Mouse (Mus musculus) cerebellum, postnatal 14 days (tissue): ENCODE data around the gene Zfhx3.

Source experiments
- DNase-seq, 2 experiments: peaks; one replicate each; pipeline ENCODE4 v3.0.0; 2021; ENCODE audit warnings: mixed read lengths in 2 of 2

Zfhx3 gene

GRCm38 (mm10) chr8:108595721-108596495 lies 653.5 kb downstream of the Zfhx3 start:
- no peak for DNase-seq

- no peak for DNase-seq
Observed at GRCm38 (mm10) chr8:108599003-108599402, 656.6 kb downstream of the Zfhx3 start.

GRCm38 (mm10) chr8:108599558-108599957 lies 657.1 kb downstream of the Zfhx3 start:
- no peak for DNase-seq

GRCm38 (mm10) chr8:108608678-108609077 lies 666.2 kb downstream of the Zfhx3 start:
- no peak for DNase-seq

GRCm38 (mm10) chr8:108609114-108609513 lies 666.7 kb downstream of the Zfhx3 start:
- no peak for DNase-seq

GRCm38 (mm10) chr8:108611141-108611674 lies 668.8 kb downstream of the Zfhx3 start:
- no peak for DNase-seq

- no peak for DNase-seq
Observed at GRCm38 (mm10) chr8:108611792-108612413, 669.5 kb downstream of the Zfhx3 start.

- no peak for DNase-seq
Observed at GRCm38 (mm10) chr8:108612815-108613214, 670.4 kb downstream of the Zfhx3 start.

- no peak for DNase-seq
Observed at GRCm38 (mm10) chr8:108613280-108613679, 670.8 kb downstream of the Zfhx3 start.

- no peak for DNase-seq
Observed at GRCm38 (mm10) chr8:108621296-108621695, 678.9 kb downstream of the Zfhx3 start.

GRCm38 (mm10) chr8:108623660-108624059 lies 681.2 kb downstream of the Zfhx3 start:
- DNase-seq: no peak

- no peak for DNase-seq
Observed at GRCm38 (mm10) chr8:108625571-108626120, 683.2 kb downstream of the Zfhx3 start.

GRCm38 (mm10) chr8:108631069-108631468 lies 688.6 kb downstream of the Zfhx3 start:
- DNase-seq: no peak

- no peak for DNase-seq
Observed at GRCm38 (mm10) chr8:108634282-108634681, 691.8 kb downstream of the Zfhx3 start.

- DNase-seq: no peak
Observed at GRCm38 (mm10) chr8:108637887-108638286, 695.4 kb downstream of the Zfhx3 start.

GRCm38 (mm10) chr8:108645660-108646059 lies 703.2 kb downstream of the Zfhx3 start:
- DNase-seq: no peak

- peak; percentile 46 to 57 for DNase-seq
Observed at GRCm38 (mm10) chr8:108647556-108647955, 705.1 kb downstream of the Zfhx3 start.

- no peak for DNase-seq
Observed at GRCm38 (mm10) chr8:108648993-108649392, 706.5 kb downstream of the Zfhx3 start.

GRCm38 (mm10) chr8:108650837-108651236 lies 708.4 kb downstream of the Zfhx3 start:
- DNase-seq: no peak

- no peak for DNase-seq
Observed at GRCm38 (mm10) chr8:108661486-108662093, 719.1 kb downstream of the Zfhx3 start.

GRCm38 (mm10) chr8:108662766-108663165 lies 720.3 kb downstream of the Zfhx3 start:
- no peak for DNase-seq

- DNase-seq: no peak
Observed at GRCm38 (mm10) chr8:108671939-108672515, 729.6 kb downstream of the Zfhx3 start.

GRCm38 (mm10) chr8:108675001-108675525 lies 732.6 kb downstream of the Zfhx3 start:
- no peak for DNase-seq
